Mouse (Mus musculus): Measurements from ENCODE around the gene Numb. TPM values are rescaled to one million over a fixed set of nuclear protein-coding genes. Genes with fewer than 3 reads are reported as not detected.
A peak's percentile ranks its signal among the peaks of the same experiment; 100 is the strongest.

Gene Numb
- polyA plus RNA-seq, 1 experiment from 2014 or later: 36.1 TPM

DNA sequence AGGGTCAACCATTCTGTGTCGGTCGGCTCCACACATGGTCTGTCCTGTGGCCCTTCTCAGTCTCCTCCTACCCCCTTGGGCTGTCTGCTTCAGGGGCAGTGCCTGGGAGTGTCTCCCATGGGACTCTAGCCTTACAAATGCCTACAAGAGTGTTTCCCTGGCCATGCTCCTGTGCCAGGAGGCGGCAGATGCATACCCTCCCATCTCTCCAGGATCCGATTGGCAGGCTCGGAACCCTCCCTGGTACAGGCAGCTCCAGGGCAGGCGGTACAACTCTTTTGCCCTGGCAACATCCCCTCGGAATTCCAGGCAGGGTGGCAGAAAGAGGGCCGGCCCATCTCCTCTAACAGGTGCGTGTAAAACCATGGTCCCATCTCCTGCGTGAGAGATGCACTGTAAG is 139.1 kb downstream of the Numb start:
- H3K4me2 ChIP-seq (ENCODE audit: low read depth, low read length): no peak overlapping the region
- H3K9ac ChIP-seq (ENCODE audit: low read depth, low read length): no peak overlapping the region
- 87% methylated on average over 10 of the region's 10 CpGs for WGBS
- H3K4me1 ChIP-seq (ENCODE audit: control insufficient read depth, insufficient read depth, low read length): peaks cover 4% of the 10 kb centered on the region; the same call in 1 of the 2 replicates
- no peaks in the 10 kb centered on the region for H3K36me3 ChIP-seq (ENCODE audit: control insufficient read depth, insufficient read depth, low read length)
- no peaks in the 10 kb centered on the region for H3K27me3 ChIP-seq (replicated peaks; ENCODE audit: control insufficient read depth, insufficient read depth, low read length)
- H3K4me3 ChIP-seq (ENCODE audit: low read length): no peak overlapping the region
- no peaks in the 10 kb centered on the region for H3K9me3 ChIP-seq (ENCODE audit: control insufficient read depth, low read length)
- no peak overlapping the region for H3K27ac ChIP-seq (ENCODE audit: low read length)
- no peak for ATAC-seq

DNA sequence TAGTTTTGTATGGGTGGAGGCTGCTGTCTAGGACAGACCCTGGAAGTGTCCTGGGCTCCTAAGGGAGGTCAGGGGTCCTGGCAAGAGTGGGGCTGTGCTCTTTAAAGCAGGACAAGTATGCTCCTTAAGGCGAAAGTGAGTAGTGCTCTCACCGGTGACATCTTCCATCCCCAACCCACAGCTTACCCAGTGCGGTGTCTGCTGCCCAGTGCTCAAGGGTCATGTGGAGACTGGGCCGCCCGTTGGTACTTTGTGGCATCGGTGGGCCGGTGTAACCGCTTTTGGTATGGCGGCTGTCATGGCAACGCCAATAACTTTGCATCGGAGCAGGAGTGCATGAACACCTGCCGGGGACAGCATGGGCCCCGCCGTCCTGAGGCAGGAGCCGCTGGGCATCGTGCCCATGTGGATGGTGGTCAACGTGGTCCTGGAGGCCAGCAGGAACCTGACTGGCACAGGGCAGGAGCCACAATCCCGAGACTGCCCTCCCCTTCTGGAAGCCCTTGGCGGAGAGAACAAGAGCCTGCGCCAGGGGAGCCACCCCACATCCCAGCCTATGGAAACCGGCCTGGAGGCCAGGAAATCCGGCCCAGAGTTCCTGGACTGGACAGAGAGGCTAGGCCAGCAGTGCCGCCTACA is 140.0 kb downstream of the Numb start:
- Histone ChIP-seq H3K27ac (ENCODE audit: low read length) (no peak overlapping the region), H3K9me3 (ENCODE audit: control insufficient read depth, low read length) (no peaks in the 10 kb centered on the region), H3K36me3 (ENCODE audit: control insufficient read depth, insufficient read depth, low read length) (no peaks in the 10 kb centered on the region), H3K4me3 (ENCODE audit: low read length) (no peak overlapping the region), H3K4me1 (ENCODE audit: control insufficient read depth, insufficient read depth, low read length) (peaks cover 4% of the 10 kb centered on the region; the same call in 1 of the 2 replicates), H3K4me2 (ENCODE audit: low read depth, low read length) (no peak overlapping the region), H3K9ac (ENCODE audit: low read depth, low read length) (no peak overlapping the region), H3K27me3 (replicated peaks; ENCODE audit: control insufficient read depth, insufficient read depth, low read length) (no peaks in the 10 kb centered on the region)
- WGBS: 74% methylated on average over 23 of the region's 23 CpGs
- ATAC-seq: no peak

DNA sequence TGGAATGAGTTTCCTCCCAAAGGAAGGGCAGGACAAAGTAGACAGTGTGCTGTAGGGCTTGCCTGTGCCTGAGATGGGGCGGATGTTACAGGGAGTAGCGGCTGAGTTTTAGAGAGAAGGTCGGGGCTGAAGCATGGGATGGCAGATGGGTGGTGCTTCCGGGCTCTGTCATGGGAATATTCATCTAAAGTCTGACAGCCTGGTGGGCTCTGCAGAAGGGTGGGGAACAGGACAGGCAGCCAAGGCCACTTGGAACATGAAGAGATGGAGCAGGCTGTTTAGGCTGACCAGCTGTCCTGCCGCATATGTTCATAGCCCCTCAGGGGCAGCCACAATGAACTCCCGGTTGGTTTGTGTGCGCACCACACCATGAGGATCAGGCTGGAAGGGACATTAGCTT is 140.5 kb downstream of the Numb start:
- Histone ChIP-seq H3K9ac (ENCODE audit: low read depth, low read length) (no peak overlapping the region), H3K9me3 (ENCODE audit: control insufficient read depth, low read length) (no peaks in the 10 kb centered on the region), H3K4me2 (ENCODE audit: low read depth, low read length) (no peak overlapping the region), H3K27ac (ENCODE audit: low read length) (no peak overlapping the region), H3K27me3 (replicated peaks; ENCODE audit: control insufficient read depth, insufficient read depth, low read length) (no peaks in the 10 kb centered on the region), H3K36me3 (ENCODE audit: control insufficient read depth, insufficient read depth, low read length) (no peaks in the 10 kb centered on the region), H3K4me3 (ENCODE audit: low read length) (no peak overlapping the region), H3K4me1 (ENCODE audit: control insufficient read depth, insufficient read depth, low read length) (peaks cover 4% of the 10 kb centered on the region; the same call in 1 of the 2 replicates)
- 58% methylated on average over 7 of the region's 7 CpGs for WGBS
- no peak for ATAC-seq

- H3K9me3 ChIP-seq (ENCODE audit: control insufficient read depth, low read length): no peaks in the 10 kb centered on the region
- no peak for ATAC-seq
- no peak overlapping the region for H3K4me3 ChIP-seq (ENCODE audit: low read length)
- no peak overlapping the region for H3K27ac ChIP-seq (ENCODE audit: low read length)
- WGBS: 84% methylated on average over 3 of the region's 3 CpGs
- H3K9ac ChIP-seq (ENCODE audit: low read depth, low read length): no peak overlapping the region
- no peak overlapping the region for H3K4me2 ChIP-seq (ENCODE audit: low read depth, low read length)
- no peaks in the 10 kb centered on the region for H3K36me3 ChIP-seq (ENCODE audit: control insufficient read depth, insufficient read depth, low read length)
- no peaks in the 10 kb centered on the region for H3K27me3 ChIP-seq (replicated peaks; ENCODE audit: control insufficient read depth, insufficient read depth, low read length)
- H3K4me1 ChIP-seq (ENCODE audit: control insufficient read depth, insufficient read depth, low read length): peaks cover 4% of the 10 kb centered on the region; the same call in 1 of the 2 replicates
These were observed 141.6 kb downstream of the Numb start for GRCm38 (mm10) chr12:83780181-83780580.

- Histone ChIP-seq H3K27me3 (replicated peaks; ENCODE audit: control insufficient read depth, insufficient read depth, low read length) (no peaks in the 10 kb centered on the region), H3K36me3 (ENCODE audit: control insufficient read depth, insufficient read depth, low read length) (no peaks in the 10 kb centered on the region), H3K27ac (ENCODE audit: low read length) (no peak overlapping the region), H3K9ac (ENCODE audit: low read depth, low read length) (no peak overlapping the region), H3K4me3 (ENCODE audit: low read length) (no peak overlapping the region), H3K4me2 (ENCODE audit: low read depth, low read length) (no peak overlapping the region), H3K4me1 (ENCODE audit: control insufficient read depth, insufficient read depth, low read length) (peaks cover 4% of the 10 kb centered on the region; the same call in 1 of the 2 replicates), H3K9me3 (ENCODE audit: control insufficient read depth, low read length) (no peaks in the 10 kb centered on the region)
- 89% methylated on average over 7 of the region's 7 CpGs for WGBS
- ATAC-seq: no peak
These were observed 145.0 kb downstream of the Numb start for GRCm38 (mm10) chr12:83776766-83777165.

GRCm38 (mm10) chr12:83775621-83776020 is 146.1 kb downstream of the Numb start:
- Histone ChIP-seq H3K27ac (ENCODE audit: low read length) (no peak overlapping the region), H3K27me3 (replicated peaks; ENCODE audit: control insufficient read depth, insufficient read depth, low read length) (no peaks in the 10 kb centered on the region)

GRCm38 (mm10) chr12:83770418-83771256 is 151.1 kb downstream of the Numb start:
- whole genome bisulfite sequencing: 6% methylated on average over 25 of the region's 25 CpGs
- Histone ChIP-seq H3K36me3 (ENCODE audit: control insufficient read depth, insufficient read depth, low read length) (no peaks in the 10 kb centered on the region), H3K4me2 (ENCODE audit: low read depth, low read length) (peak overlapping the region; percentile 45), H3K9me3 (ENCODE audit: control insufficient read depth, low read length) (no peaks in the 10 kb centered on the region), H3K9ac (ENCODE audit: low read depth, low read length) (peak overlapping the region; percentile 52), H3K4me3 (ENCODE audit: low read length) (no peak overlapping the region), H3K4me1 (ENCODE audit: control insufficient read depth, insufficient read depth, low read length) (peaks cover 36% of the 10 kb centered on the region), H3K27ac (ENCODE audit: low read length) (0 out of 2 replicates have a peak overlapping the region, but pooled peaks have one; percentile 2), H3K27me3 (replicated peaks; ENCODE audit: control insufficient read depth, insufficient read depth, low read length) (no peaks in the 10 kb centered on the region)
- peak; percentile 55 for ATAC-seq

More at GRCm38 (mm10) chr12:83775621-83776020, 146.1 kb downstream of the Numb start:
- Histone ChIP-seq H3K9me3 (ENCODE audit: control insufficient read depth, low read length) (no peaks in the 10 kb centered on the region), H3K4me3 (ENCODE audit: low read length) (no peak overlapping the region), H3K4me2 (ENCODE audit: low read depth, low read length) (no peak overlapping the region), H3K9ac (ENCODE audit: low read depth, low read length) (no peak overlapping the region), H3K4me1 (ENCODE audit: control insufficient read depth, insufficient read depth, low read length) (peaks cover 3% of the 10 kb centered on the region), H3K36me3 (ENCODE audit: control insufficient read depth, insufficient read depth, low read length) (no peaks in the 10 kb centered on the region)
- no peak for ATAC-seq
- 78% methylated on average over 12 of the region's 12 CpGs for WGBS

- Histone ChIP-seq H3K27ac (ENCODE audit: low read length) (0 out of 2 replicates have a peak overlapping the region, but pooled peaks have one; percentile 41), H3K9me3 (ENCODE audit: control insufficient read depth, low read length) (no peaks in the 10 kb centered on the region), H3K9ac (ENCODE audit: low read depth, low read length) (peak overlapping the region; percentile 16; the same call in 1 of the 2 replicates), H3K4me2 (ENCODE audit: low read depth, low read length) (no peak overlapping the region; the same call in 1 of the 2 replicates), H3K36me3 (ENCODE audit: control insufficient read depth, insufficient read depth, low read length) (no peaks in the 10 kb centered on the region), H3K4me1 (ENCODE audit: control insufficient read depth, insufficient read depth, low read length) (peaks cover 49% of the 10 kb centered on the region), H3K4me3 (ENCODE audit: low read length) (no peak overlapping the region), H3K27me3 (replicated peaks; ENCODE audit: control insufficient read depth, insufficient read depth, low read length) (no peaks in the 10 kb centered on the region)
- no peak for ATAC-seq
- 62% methylated on average over 14 of the region's 14 CpGs for WGBS
These were observed 153.4 kb downstream of the Numb start for GRCm38 (mm10) chr12:83768235-83768899.

DNA sequence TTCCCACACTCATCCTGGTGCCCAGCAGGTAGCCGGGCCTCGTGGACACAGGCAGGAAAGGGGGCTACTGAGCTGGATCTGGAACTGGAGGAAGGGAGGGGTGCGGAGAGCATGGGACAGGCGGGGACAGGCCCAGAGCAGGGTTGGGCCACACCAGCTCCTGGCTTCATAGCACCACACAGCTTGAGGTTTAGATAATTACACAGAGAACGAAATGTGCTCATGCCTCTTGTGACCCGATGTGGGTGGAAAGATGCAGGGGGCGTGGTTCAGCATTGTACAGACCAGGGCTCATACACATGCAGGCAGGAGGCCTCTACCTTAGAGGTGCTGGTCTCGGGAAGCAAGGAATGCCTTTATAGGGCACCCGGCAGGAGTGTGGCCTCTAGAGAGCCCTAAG is 153.9 kb downstream of the Numb start:
- Histone ChIP-seq H3K9me3 (ENCODE audit: control insufficient read depth, low read length) (no peaks in the 10 kb centered on the region), H3K9ac (ENCODE audit: low read depth, low read length) (no peak overlapping the region), H3K27me3 (replicated peaks; ENCODE audit: control insufficient read depth, insufficient read depth, low read length) (no peaks in the 10 kb centered on the region), H3K4me2 (ENCODE audit: low read depth, low read length) (no peak overlapping the region), H3K4me3 (ENCODE audit: low read length) (no peak overlapping the region), H3K27ac (ENCODE audit: low read length) (no peak overlapping the region), H3K4me1 (ENCODE audit: control insufficient read depth, insufficient read depth, low read length) (peaks cover 54% of the 10 kb centered on the region), H3K36me3 (ENCODE audit: control insufficient read depth, insufficient read depth, low read length) (no peaks in the 10 kb centered on the region)
- ATAC-seq: no peak
- WGBS: 71% methylated on average over 9 of the region's 9 CpGs
